Mouse (Mus musculus) forelimb bud, embryonic 11.5 days (tissue): Measurements from ENCODE around the gene Ube2l3.

Experiments
- DNase-seq: peaks from one replicate; pipeline ENCODE4 v3.0.0-alpha.2; 2012; ENCODE audit warnings: low read depth, low spot score

Ube2l3 gene

DNA sequence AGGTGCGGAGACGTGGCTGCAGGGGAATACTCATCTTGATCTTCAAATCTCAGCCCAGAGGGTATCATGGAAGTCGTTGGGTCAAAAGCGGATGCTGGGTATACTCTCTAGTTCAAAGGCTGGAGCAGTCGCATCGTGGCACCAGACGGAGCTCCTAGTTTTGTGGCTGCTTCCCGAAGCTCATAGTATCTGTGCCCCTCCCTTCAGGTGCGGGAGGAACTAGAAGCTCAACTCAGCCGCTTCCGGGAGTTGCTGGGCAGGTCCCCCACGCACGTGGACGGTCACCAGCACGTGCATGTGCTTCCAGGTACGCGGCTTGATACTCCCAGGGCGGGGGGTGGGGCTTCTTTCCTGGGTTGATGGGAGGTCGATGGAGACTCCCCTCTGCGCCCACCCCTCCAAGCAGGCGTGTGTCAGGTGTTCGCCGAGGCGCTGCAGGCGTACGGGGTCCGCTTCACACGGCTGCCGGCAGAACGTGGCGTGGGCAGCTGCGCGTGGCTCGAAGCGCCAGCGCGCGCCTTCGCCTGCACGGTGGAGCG lies 55.0 kb downstream of the Ube2l3 start:
- DNase-seq: no peak

DNA sequence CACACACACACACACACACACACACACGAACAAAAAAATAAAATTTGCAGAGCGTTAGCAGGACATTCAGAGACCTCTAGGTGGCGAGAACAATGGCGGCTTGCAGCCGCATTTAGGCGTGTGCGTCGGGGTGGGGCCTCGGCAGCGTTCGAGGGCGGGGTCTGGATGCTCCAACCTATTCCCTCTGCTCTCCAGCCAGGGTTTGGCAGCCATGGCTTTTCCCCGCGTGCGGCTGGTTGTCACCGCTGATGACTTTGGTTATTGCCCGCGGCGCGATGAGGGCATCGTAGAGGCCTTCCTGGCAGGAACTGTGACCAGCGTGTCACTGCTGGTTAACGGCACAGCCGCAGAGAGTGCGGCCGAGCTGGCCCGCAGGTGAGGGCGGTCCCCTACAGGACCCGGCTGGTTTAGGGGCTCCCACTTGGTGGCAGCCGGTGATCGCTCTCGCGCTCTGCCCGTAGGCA lies 55.6 kb downstream of the Ube2l3 start, which contains the start of gene Ccdc116:
TSS of gene Ccdc116 (minus strand) at position 458 of the 464 bp plus-strand sequence.
- peak; percentile 89 for DNase-seq

DNA sequence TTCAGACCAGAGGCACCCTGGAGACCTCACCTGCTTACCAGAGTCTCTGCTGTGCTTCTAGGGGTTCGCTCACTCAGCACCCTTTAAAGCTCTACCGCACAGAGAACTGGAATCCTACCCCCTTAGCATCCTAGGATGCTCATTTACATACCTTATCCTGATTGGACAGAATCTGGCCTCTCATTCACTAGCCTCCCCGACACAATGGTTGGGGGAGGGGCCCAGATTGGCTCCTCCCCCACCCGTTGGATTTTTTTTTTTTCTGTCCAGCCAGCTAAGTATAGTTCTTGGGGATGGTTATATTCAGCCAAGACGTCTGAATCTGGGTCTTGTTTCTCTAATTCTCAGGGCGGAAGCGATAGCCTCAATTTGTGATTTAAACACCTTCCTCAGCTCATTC lies 58.1 kb downstream of the Ube2l3 start, which contains the start of gene Ydjc:
TSS of gene Ydjc (plus strand) at position 283 of the 400 bp plus-strand sequence.
- DNase-seq: peak; percentile 45

DNA sequence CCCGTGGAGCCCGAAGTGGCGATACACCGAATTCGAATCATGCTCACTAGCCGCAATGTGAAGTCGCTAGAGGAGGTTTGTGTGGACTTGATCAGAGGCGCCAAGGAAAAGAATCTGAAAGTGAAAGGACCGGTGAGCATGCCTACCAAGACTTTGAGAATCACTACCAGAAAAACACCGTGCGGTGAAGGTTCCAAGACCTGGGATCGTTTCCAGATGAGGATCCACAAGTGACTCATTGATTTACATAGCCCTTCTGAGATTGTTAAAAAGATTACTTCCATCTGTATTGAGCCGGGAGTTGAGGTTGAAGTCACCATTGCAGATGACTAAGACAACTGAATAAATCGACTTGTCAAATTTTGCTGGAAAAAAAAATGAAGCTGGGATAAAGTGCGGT lies 65.1 kb downstream of the Ube2l3 start:
- DNase-seq: no peak

DNA sequence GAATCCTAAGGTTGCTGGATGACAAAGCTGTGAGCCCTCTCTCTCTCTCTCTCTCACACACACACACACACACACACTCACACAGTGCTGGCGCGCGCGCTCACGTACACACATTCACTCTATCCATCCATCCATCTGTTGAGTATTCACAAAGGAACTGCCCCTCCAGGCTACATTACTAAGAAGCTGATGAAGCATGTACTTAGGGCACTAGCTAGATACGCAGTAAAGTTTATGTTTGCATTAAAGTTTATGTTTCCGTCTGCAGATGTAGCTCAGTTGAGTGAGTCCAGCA lies 69.6 kb downstream of the Ube2l3 start:
- no peak for DNase-seq

DNA sequence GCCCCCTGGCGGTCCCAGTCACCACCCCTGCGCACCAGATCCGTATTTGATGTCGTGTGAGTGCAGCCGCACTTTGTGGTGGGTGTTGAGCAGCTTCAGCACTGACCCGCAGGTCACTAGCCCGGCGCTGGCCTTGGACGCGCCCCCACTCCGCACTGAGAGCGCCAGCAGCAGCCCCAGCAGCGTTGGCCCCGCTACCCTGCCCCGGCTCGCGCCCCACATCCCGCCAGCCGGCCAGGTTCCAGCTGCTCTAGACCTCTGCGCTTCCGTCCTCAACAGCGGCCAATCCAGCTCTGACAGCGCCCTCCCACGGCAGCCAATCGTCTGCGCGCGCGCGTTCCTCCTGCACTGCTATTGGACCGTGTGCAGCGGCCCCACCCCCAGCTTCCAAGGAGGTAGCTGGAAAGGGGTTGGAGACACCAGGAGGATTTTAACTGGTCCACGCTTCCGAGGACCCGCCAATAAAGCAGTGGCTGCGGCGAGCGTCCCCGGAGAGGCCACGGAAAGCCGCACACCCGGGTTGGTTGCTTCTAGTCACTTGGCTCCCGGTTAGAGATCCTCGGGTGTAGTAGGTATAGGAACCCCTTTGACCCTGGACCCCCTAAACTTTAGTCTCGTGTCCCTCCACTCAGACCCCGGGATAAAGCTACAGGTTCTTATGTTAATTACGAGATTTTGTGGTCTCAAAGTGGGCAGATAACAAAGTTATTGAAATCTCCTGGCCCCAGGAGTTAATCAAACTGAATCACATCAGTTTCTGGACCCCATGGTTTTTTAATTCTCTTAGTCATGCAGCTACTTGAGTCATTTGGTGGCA lies 70.2 kb downstream of the Ube2l3 start, which contains the start of gene Sdf2l1:
TSS of gene Sdf2l1 (minus strand) at position 295 of the 817 bp plus-strand sequence.
- peak; percentile 97 for DNase-seq

DNA sequence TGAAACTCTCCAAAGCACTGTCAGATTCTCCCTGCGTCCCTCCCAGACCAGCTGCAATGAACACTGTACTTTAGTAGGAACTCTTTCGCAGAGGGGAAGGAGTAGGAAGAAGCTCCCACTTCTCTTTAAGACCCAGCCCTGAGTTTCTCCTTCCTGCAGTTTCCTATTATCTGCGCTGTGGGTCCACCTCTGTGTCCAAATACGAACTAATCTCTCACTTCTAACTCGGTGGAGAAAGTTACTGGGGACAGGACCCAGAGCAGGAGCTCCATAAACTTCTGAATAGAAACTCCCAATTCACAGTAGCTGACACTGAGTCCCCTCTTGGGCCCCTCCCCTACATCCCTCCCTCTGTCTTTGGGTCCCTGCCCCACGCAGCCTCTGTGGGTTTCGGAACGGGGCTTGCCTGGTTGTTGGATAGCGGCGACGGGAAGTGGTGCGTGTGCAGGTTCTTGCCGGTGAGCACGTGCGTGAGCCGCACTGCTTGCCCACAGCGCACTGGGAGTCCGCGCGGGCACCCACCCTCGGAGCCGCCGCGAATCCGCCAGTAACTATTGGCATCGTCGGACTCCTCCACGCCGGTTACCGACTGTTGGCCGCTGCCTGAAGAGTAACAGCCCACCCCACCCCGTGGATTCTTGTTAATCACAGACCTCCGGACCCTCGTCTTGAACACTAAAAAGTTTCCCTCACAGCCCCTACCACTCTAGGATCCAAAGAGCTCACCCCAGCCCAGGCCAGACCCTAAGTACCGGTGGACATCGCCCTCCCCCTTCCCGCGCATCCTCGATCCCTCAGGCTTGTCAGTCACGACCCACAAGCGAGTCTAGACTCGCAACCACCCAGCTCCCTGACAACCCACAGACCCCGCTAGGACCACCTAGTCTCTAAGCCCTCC lies 71.0 kb downstream of the Ube2l3 start:
- no peak for DNase-seq

DNA sequence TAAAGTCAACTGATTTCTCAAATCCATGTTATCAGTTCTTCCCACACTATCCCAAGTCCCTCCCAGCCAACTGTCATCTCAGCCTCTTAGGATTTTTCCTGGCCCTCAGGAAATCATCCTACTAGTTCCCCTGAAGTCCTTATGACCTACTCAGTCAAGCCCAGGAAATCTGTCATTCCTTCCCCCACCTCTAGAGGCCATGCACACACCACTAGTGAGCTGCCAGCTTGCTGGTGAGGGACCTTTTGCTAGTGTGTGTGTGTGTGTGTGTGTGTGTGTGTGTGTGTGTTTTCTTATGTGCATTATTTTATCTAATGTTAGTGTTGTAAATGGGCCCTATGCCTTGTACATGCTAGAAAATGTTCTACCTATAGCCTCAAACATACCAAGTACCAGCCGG lies 75.2 kb downstream of the Ube2l3 start:
- no peak for DNase-seq

DNA sequence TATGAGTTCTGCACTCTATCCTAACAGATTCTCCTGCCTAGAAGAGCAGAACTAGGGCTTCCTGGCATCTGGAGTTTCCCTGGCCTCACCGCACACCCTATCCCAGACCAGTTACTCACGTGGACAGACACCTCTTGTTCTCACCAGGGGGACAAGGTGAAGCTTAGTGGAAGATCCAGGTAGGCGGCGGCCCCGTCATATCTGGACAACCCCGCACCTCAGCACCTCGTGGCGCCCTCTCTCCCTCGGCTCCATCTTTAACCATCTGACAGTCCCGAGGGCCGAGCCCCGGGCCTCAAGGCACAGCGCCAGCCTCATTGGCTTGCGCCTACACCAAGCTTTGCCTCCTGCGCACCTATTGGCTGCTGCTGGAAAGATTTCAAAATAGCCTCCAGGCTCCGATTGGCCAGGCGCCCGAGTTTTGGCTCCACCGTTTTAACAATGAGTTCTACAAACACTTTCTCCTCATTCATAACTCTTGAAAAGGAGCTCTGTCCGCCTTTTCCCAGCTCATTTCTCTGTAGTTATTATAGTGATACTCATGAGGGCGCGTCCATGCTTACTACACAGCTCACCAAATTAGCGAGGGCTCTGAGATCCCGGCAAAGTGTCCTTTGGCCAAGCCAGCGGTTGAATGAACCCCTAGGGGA lies 77.5 kb downstream of the Ube2l3 start, which contains the start of gene 2610318N02Rik:
TSS of gene 2610318N02Rik (minus strand) at position 297 of the 650 bp plus-strand sequence.
- peak; percentile 91 for DNase-seq

DNA sequence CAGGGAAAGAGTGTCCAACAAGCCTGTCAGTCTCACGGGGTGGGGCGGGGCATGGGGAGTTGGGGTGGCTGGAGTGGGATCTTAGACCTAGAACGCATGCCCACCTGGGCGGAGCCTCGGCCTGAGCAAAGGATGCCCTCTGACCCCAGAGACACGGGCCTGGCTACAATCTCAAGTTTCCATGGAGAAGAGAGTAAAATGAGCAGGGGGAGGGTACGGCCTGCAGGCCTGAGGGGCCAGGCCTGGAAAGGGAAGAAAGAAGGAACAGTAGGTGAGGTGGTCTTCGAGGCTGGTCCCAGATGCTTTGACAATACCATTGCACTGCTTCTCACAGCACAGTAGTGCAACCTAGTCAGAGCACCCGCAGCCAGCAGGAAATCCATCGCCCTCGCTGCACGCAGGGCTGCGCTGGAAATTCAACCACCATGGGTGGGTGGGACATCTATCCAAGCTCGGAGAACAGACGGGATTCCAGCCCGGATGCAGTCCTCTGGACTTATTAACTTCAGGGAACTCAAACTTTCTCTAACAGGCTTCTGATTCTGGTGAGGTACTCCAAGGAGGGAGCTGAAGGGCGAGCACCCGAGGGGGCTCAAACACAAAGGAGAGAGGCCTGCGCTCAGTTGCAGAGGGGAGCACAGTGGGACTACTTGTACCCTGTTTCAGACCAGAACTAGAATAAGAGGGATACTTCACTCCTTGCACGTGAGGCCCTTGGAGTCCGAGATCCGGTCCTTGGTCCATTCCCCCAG lies 78.2 kb downstream of the Ube2l3 start:
- DNase-seq: peak; percentile 66

DNA sequence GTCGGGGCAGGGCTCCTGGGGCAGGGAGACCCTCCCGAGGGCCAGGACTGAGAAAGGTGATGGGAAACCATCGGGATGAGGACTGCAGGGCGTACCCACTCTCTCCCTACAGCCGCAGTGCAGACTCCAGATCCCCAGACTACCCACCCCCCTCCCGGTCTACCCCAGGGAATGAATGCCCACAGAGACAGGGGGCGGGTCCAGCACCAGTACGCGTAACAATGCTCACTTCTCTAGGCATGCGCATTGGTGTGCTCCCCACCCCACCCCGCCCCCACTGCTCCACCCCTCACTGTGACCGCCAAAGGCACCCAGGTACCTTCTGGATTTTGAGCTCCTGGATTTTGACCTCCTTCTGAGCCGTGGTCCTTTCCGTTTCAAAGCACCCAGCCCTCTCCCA lies 80.9 kb downstream of the Ube2l3 start:
- no peak for DNase-seq

DNA sequence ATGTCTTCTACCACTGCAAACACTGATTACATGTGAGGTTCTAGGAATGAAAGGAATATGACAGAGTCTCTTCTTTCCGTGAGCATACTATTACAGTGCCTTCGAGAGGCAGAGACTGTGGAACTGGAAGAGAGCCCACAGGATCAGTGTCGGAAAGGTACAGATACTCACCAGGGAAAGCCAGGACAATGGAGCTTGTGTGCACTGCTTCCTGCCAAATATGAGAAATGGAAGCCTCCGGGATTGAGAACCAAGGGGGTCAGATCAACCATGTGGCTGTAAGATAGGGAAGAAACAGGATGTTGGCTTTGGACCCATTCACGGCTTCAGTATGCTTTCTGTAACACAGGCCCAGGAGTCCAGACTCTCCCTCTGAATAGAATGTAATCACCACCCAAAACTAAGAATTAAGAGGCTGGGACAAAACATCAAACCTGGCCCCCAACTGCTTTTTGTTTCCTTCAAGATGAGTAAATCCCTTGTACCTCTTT lies 85.1 kb downstream of the Ube2l3 start:
- no peak for DNase-seq

DNA sequence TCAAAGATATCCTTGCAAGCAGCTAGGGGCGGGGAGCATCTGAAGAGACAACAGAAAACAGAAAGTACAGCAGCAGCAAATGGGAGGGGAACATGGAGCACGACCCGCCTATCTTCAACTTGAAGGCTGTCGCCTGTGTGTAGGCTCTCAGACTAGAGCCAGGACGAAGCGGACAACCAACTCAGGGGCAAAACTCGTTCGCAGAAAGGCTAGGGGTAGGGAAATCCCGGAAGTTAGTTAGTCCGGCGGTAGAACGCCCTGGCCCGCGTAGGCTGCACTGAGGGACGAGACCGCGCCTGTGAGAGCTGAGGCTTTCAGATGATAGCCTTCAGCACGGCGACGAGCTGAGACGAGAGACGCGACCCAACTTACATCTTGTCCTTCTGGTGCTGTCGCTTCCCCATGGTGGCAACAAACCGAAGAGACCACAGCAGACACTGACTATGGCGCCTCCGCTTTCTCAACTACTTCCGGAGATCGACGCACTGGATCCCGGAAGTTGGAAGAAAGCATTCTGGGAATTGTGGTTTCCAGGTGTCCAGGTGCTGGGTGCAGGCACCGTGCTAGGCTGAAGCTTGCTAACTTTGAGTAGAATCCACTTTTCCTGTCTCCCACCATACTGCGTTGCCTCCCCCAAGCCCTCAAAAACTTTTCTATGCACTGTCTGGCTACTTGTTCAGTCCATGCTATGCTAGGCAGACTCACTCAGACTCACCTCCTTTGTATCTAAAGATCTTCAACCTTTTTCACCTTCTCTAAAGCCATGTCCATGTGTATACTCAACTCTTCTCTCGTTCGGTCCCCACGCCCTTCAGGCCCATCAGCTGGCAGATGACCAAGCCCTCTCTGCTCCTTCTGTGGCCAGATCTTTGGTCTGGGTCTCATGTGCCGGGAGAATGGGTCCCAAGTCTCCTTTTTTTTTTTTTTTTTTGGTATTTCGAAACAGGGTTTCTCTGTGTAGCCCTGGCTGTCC lies 91.4 kb downstream of the Ube2l3 start, which contains the start of gene Ppil2:
TSS of gene Ppil2 (minus strand) at position 487 of the 973 bp plus-strand sequence.
- DNase-seq: peak; percentile 81

DNA sequence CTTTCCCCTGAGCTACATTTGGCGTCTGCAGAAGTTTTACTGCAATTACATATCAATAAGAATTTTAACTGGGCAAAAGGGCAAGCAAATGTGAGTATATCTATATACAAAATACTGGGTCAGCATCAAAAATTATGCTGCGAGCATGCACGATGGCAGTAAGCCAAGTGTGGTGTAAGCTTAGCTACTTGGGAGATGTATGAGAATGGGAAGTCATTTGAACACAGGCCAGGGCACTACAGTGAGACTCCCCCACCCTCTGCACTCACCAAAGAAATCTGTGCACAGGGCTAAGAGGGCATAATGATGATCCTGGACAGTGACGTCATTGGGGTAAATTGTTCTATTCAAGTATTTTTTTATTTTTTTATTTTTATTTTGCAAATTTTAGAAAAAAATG lies 97.8 kb downstream of the Ube2l3 start:
- no peak for DNase-seq

DNA sequence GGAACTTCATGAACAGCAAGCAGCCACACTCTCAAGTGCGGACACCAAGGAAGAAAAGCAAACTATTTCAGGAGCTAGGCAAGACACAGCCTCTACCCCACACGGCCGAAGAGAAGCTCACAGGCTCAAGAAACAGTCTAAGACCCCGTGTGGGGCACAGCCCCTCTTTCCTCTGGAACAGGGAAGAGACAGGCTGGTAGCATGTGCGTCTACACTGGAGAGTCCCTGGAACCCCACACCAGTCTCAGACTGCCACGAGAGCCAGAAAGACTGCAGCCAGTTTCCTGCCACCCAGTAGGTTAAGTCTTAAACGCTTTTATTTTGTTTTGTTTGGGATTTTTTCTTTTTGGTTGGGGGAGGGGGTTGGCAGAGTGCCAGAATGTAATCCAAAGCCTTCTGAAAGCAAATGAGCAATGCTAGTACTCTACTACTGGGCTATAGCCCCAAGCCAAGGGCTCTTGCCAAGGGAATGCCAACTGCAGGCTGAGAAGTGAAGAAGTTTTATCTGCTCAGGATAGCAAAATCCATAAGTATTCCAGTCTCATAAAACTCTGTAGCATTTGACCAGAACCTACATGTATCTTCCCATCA lies 99.7 kb downstream of the Ube2l3 start:
- no peak for DNase-seq
